Mouse (Mus musculus) right cerebral cortex, adult 18-20 months (tissue): ENCODE data around the gene Styk1.

Experiments used
- DNase-seq: peaks from one replicate; pipeline ENCODE4 v3.0.0; 2022; ENCODE audit warnings: mixed read lengths

Gene Styk1

GRCm38 (mm10) chr6:131353352-131353919, at the start of gene Styk1:
Gene Styk1, minus strand, starts transcription at chr6:131353597.
- peak; percentile 84 for DNase-seq

- DNase-seq = no peak
Measured at GRCm38 (mm10) chr6:131403036-131403435, 49.6 kb upstream of the Styk1 start.

GRCm38 (mm10) chr6:131402606-131403005, 49.2 kb upstream of the Styk1 start:
- DNase-seq = no peak

GRCm38 (mm10) chr6:131401259-131401658, 47.9 kb upstream of the Styk1 start:
- no peak for DNase-seq

GRCm38 (mm10) chr6:131396650-131397049, 43.3 kb upstream of the Styk1 start:
- DNase-seq = no peak

GRCm38 (mm10) chr6:131393873-131394660, 40.7 kb upstream of the Styk1 start:
- DNase-seq = no peak

GRCm38 (mm10) chr6:131388040-131389021, 34.9 kb upstream of the Styk1 start, which contains the start of gene Ybx3:
Gene Ybx3, minus strand, starts transcription at chr6:131388476.
- peak; percentile 91 for DNase-seq

GRCm38 (mm10) chr6:131387221-131388039, 34.0 kb upstream of the Styk1 start:
- peak; percentile 85 for DNase-seq

- DNase-seq = no peak
Measured at GRCm38 (mm10) chr6:131386416-131387019, 33.1 kb upstream of the Styk1 start.

GRCm38 (mm10) chr6:131385469-131385868, 32.1 kb upstream of the Styk1 start:
- no peak for DNase-seq

- DNase-seq = no peak
Measured at GRCm38 (mm10) chr6:131383713-131384330, 30.4 kb upstream of the Styk1 start.

- no peak for DNase-seq
Measured at GRCm38 (mm10) chr6:131382984-131383337, 29.6 kb upstream of the Styk1 start.

GRCm38 (mm10) chr6:131382232-131382983, 29.0 kb upstream of the Styk1 start:
- peak; percentile 34 for DNase-seq

GRCm38 (mm10) chr6:131378858-131379428, 25.5 kb upstream of the Styk1 start:
- no peak for DNase-seq

- DNase-seq = no peak
Measured at GRCm38 (mm10) chr6:131377378-131377777, 24.0 kb upstream of the Styk1 start.

GRCm38 (mm10) chr6:131374594-131375340, 21.4 kb upstream of the Styk1 start:
- DNase-seq = no peak

- DNase-seq = no peak
Measured at GRCm38 (mm10) chr6:131373160-131373559, 19.8 kb upstream of the Styk1 start.

- no peak for DNase-seq
Measured at GRCm38 (mm10) chr6:131370767-131371166, 17.4 kb upstream of the Styk1 start.

- DNase-seq = no peak
Measured at GRCm38 (mm10) chr6:131369866-131370616, 16.6 kb upstream of the Styk1 start.
